Mouse (Mus musculus) cerebellum, postnatal 4 days (tissue): Measurements from ENCODE around the gene Samd5.
A peak's percentile ranks its signal among the peaks of the same experiment; 100 is the strongest.

Experiments used
- DNase-seq, 2 experiments: peaks; one replicate each; pipeline ENCODE4 v3.0.0; 2022; ENCODE audit warnings: low spot score in 2 of 2, mixed read lengths in 1 of 2

Samd5 gene

GRCm38 (mm10) chr10:9674561-9675521 lies at the start of gene Samd5:
Gene Samd5 (minus strand): TSS chr10:9675208.
- DNase-seq = peak in 1 of 2 experiments; percentile 49

DNA sequence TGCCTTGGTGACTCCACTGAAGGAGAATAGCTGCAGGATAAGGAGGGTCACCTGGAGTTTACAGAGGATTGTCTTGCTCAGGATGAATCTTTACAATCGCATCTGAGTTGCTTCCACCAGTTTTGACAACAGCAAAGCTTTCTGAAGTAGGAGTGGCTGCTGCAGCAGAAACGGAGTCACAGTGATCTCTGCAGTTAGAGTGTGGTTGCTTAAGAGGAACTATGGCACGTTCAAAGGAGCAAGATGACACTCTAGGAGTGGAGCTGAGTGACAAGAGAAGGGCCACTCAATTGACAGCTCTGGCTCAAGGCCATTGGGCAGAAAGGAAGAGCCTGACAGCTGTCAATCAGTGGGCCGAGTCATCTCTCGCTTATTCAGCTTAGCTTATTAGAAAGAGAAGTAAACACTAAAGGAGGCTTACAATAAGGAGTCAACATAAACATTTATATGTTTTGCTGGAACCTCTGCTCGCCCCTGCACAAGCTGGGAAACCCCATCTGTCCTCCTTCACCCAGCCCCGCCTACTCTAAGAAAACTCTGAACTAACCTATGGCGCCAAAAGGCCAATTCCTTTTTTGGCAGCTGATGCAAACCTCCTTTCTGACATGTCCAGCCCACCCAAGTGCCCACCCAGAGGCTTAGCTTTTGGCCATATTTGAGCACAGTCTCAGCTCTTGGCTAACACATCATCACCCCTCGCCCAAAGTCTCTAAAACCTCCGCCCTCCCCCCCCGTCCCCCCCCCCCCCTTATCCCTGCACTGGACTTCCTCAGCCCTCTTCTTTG lies 47.7 kb upstream of the Samd5 start:
- DNase-seq = no peak

DNA sequence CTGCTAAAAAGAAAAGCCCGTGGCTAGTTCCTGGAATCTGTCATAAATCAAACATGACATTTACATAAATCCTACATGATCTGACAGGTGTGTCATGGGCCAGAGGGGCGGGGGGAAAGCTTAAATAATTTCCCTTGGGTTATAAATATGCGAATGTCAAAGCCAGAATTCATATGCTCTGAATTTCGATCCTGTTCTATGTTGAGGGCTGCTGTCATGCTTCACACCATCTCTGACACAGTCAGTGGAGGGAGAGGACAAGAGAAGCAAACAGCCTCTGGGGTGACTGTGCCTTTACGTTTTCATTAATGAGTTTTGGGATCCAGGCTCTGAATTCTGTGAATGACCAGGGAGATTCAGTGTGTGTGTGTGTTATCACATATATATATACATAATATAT lies 45.0 kb upstream of the Samd5 start:
- DNase-seq = no peak

GRCm38 (mm10) chr10:9718086-9718485 lies 43.1 kb upstream of the Samd5 start:
- no peak for DNase-seq

GRCm38 (mm10) chr10:9704956-9705355 lies 29.9 kb upstream of the Samd5 start:
- DNase-seq = no peak

GRCm38 (mm10) chr10:9699071-9699761 lies 24.2 kb upstream of the Samd5 start:
- no peak for DNase-seq

DNA sequence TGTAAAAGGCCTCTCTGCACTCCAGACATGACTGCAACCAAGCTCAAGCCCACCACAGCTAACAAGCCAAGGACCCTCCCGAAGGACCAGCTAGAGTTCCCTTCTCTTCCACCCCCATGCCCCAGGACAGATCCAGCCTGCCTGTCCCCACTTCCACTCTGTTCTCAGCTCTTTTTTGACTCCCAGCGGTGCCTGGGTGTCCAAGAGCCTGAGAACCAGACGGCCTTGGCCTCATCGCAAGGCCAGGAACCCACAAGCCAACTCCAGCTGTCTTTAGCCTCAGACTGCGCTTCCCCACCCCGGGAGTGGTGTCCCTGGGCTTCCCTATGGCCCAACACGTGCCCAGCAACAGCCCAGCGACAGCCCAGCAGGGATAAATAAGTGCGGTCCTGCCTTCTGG lies 23.1 kb upstream of the Samd5 start:
- DNase-seq = no peak

DNA sequence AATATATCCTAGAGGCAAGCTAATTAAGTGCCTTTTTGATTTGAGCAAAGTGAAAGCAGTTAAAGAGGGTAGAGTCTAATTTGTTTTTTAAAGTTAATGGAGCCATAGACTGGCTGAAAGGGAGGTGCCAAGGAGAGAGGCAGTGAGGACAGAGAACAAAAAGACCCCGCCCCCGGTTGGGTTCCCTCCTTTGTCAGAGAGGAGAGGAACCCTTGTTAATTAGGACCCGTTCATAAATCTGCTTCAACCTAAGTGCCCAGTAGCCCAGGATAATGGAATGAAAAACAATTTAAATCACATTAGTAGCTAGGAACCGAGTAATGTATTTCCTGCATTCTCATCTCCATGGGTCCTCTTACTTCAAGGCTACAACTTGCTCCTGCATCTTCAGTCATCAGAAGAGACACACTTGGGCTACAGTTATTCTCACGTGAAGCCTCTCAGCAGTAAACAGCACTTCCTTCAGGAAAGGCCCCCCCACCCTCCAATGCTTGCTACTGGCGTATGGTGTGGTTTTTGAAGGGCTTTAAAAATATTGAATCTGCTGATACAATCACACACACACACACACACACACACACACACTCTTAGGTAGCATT lies 21.6 kb upstream of the Samd5 start:
- no peak for DNase-seq

DNA sequence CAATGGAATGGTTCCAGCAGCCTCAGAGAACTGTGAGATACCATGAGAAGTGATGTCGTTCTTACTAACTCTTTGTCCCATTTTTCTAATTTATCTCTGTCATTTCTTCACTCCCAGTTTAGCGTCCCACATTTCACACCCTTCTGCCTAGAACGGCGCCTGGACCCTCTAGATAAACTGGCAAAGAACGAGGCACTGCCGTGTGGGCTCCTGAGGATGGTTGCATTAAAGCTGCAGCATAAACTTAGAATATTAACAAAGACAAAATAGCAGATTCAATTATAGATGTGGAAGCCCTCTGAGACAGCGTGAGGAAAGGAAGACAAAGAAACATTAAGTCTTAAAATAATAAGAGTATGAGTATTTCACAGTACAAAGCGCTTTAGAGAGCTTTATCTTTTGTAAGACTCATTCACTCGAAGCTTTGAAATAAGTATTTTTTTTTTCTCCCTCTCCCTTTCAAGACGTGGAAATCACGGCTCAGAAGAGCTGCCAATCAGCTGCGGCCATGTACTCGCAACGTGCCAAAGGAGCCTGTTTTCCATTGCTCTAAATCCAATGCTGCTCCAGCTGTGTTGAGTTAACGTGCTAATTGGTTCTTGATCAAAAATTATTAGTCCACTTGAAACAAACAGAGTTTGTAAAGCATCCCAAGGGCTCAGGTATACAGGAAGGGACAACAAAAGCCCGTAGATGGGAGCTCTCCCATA lies 19.1 kb upstream of the Samd5 start:
- no peak for DNase-seq

- DNase-seq = no peak
Measured at GRCm38 (mm10) chr10:9680928-9681327, 5.9 kb upstream of the Samd5 start.

DNA sequence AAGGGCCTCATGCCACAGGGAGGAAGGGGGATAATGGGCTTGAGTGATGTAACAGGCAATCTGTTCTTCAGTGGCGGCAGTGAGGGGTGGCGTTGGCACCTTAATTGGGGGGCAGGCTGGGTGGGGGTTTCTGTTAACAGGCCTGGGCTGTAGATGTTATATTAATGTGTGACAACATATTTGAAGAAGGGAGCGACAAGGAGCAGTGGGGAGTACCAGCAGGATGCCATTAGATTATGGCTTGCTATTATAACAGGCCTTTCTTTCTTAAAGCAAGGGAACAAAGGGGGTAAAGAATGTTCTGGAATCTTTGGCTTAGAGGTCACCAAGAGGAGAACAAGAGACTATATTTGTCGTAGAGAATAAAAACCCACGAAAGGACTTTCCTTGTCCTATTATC lies 4.9 kb upstream of the Samd5 start:
- no peak for DNase-seq

- no peak for DNase-seq
Measured at GRCm38 (mm10) chr10:9678071-9678470, 3.1 kb upstream of the Samd5 start.

DNA sequence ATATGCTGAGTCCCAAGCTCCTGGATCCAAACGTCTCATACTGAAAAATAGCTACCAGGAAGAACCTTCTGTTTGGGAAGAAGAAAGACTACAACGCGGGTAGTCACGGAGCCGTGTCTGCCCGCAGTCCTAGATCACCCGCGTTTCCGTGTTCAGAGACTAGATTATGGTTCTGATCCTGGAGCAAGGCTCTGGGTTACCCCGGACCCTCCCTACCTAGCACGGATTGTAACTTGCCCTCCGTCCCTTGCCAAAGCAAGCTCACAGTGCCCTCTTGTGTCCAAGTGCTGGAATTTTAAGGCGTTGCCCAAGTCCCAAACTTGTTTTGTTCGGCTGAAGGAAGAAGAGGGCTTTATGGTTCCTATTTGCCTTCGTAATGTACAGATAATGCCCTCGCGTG lies 1.9 kb upstream of the Samd5 start:
- peak; percentile 49 to 71 for DNase-seq

DNA sequence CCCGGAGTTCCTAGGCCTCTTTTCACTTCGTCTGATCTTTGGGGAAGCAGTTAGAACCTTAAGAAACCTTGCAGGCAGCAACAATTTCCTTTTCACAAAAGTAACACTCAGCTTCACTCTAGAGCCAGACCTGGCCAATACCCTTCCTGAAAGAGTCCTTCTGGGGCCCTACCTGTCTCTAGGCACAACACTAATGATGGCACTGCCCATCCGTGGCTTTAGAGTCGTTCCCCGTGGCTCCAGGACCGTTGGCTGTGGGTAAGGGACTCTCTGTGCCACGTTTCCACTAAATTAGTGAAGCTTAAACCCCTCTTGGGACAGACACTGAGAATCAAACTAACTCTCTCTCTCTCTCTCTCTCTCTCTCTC lies 1.4 kb upstream of the Samd5 start:
- no peak for DNase-seq

DNA sequence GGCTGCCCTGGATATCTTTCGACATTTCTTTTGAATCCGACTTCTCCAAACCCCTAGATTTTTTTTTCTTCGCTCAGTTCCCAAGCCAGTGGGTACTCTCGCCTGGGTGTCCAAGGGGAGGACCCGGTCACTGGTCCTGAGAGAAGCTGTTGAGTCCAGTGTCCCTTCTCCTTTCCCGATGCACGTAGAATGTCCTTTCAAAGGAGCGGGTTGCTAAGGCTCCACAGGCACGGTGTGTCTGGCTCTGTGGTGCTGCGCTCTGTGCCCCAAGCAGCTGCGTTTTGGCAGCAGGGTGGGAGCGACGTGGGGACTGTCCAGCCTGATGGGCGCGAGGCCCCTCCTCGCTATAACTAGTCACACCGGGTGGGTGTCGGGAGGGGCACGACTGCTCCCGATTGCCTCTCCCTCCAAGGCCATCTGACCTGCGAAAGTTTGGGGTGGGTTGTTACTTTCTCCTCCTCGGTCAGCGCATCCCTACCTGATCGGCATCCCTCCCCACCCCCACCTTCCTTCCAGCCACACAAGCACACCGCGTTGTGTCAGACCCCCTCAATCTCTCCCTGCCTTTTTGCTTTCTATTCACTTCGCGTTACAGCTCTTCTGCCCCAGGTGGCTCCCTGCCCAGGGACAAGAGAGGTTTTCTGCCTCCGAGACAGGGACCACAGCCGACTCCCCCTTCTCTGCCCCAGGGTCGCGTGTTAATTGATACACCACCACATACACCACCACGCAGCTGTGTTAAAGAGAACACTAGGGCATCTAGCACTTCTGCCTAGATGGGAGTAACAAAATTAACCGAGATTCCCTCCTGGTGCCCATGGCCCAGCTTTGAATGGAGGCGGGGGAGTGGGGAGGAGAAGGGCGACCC lies 776 bp upstream of the Samd5 start:
- peak in 1 of 2 experiments; percentile 18 for DNase-seq

DNA sequence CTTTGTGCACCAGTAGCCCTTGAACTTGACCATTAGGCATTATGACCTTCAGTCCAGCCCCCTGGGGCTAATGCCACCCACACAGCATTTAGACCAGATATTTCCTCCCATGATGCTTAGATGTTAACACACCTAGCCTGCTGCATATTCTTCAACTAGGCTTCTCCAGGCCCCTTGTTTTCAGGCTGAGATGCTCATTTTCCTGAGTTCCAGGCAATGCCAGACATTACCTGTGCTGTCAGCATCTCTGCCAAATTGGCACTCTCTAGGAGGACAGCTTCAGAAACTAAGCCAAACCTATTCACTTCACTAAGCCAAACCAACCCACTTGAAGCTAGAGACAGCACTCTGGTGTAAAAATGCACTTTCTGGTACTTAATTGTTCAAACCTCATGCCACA lies 1.7 kb downstream of the Samd5 start:
- DNase-seq = no peak

DNA sequence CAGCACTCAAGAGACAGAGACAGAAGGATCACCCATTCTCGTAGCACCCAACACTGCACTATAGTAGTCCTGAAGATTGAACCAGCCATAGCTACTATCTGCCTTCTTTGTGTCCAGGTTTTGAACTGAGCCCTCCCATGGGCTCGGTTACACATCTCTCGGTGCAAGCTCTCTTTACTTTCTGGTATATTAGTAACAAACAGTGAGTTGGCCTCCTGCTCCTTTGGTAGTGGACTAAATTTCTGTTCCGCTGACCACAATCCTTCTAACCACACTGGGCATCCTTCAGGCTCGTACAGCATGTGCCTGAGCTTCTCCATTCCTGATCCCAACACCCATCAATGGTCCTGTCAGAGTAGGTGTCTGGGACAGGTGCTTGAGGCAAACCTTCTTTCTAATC lies 2.3 kb downstream of the Samd5 start:
- DNase-seq = no peak

DNA sequence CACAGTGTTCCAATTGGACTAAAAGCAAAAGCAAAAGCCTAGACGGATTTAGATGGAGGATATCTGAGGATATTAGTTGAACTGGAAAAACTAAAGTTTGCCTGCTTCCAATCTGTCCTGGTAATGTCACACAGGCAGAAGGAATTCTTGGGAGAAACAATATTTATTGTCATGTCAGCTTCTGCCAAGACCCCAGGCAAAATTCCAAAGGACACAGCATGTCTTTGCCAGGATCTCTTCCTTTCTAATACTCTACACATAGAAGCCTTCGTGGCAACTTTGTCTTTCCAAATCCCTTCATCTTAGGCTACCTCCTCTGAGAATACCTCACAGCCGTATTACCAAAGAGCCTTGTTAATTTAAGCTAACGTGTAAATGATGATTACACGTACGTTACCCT lies 4.7 kb downstream of the Samd5 start:
- DNase-seq = no peak

DNA sequence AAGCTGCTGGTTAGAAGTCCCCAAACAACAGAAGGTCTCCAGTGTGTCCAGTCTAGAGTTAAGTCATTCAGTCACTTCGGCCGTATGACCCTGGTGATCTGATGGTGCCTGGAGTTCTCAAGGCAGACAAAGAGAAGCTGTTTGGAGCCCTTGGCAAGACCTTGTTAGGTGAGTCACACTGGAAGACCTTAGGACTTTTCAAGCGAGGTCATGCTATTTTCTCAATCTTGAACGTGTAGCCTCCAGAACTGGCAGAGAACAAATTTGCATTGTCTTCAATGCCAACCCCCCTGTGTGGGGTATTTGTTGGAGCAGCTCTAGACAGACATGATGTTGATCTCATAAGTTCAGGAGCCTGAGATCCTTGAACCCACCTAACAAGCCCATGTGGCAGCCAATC lies 6.2 kb downstream of the Samd5 start:
- DNase-seq = no peak

GRCm38 (mm10) chr10:9652946-9653345 lies 22.1 kb downstream of the Samd5 start:
- DNase-seq = no peak
